In genomic region chr19:57655083-57655482, GRCm38 (mm10) we compare ENCODE assay signal across 8 mouse cellular contexts. TPM values are rescaled to one million over a fixed set of nuclear protein-coding genes. Genes with fewer than 3 reads are reported as not detected.
DNase-seq lines count a peak whose midpoint lies in the region; ATAC-seq lines count a peak whose summit lies in the region.

No protein-coding gene starts in this region.

- H3K36me3 ChIP-seq in heart, embryonic 10.5 days = peaks cover 26% of the 10 kb centered on the region

- no peak overlapping the region for H3K4me3 ChIP-seq in heart, embryonic 10.5 days

- WGBS in heart, embryonic 10.5 days = 66% methylated on average over 2 of the region's 2 CpGs

- ATAC-seq in common myeloid progenitor, adult 5-6 weeks (replicated peaks; ENCODE audit: low read depth, poor library complexity, severe bottlenecking) = peak; percentile 77; the same call in 1 of the 2 replicates
- ATAC-seq in megakaryocyte, adult 5-6 weeks (ENCODE audit: poor library complexity, severe bottlenecking) = no peak

- no peaks in the 10 kb centered on the region for H3K27me3 ChIP-seq in heart, embryonic 10.5 days (ENCODE audit: insufficient read depth, poor library complexity, severe bottlenecking)

- H3K9me3 ChIP-seq in heart, embryonic 10.5 days = no peaks in the 10 kb centered on the region

- no peaks in the 10 kb centered on the region for H3K4me1 ChIP-seq in heart, embryonic 10.5 days

- no peak overlapping the region for H3K27ac ChIP-seq in heart, embryonic 10.5 days

- peak; percentile 22 to 71 for DNase-seq in heart, adult 18-20 months
- DNase-seq in heart, embryonic 10.5 days (ENCODE audit: low spot score) = no peak
- DNase-seq in urinary bladder, postnatal 14 days (ENCODE audit: low spot score) = peak; percentile 52
- DNase-seq in urinary bladder, adult 2 months (ENCODE audit: low spot score) = no peak
- peak; percentile 67 for DNase-seq in kidney, postnatal 14 days
- peak; percentile 65 for DNase-seq in mesoderm, embryonic 11.5 days (ENCODE audit: low read depth, low spot score)

RNA-seq across cellular contexts. Expression of gene Atrnl1, which starts 44.2 kb away (rescaled TPM):
- total RNA-seq in heart, adult 18-20 months (2021) = 10 to 100 TPM; 12.9 to 15.9 TPM
- 3.2 and 5.1 TPM in 2 replicates for polyA plus RNA-seq in heart, embryonic 10.5 days (2016; fragmentation: Nextera tagmentation; extraction: Ambion mirVana)
- polyA plus RNA-seq in urinary bladder, adult 2 months (2012; rRNA removed) = 10.9 and 14.2 TPM in 2 replicates
- total RNA-seq in common myeloid progenitor, adult 5-6 weeks (2017) = 4.9 and 6.6 TPM in 2 replicates
- 29.6 and 30.8 TPM in 2 replicates for total RNA-seq in megakaryocyte, adult 5-6 weeks (2015)
- 39.2 and 47.4 TPM in 2 replicates for total RNA-seq in megakaryocyte, adult 5-6 weeks (2017)

Comparison
In these comparisons a context has a peak if more than half of its experiments do, and no peak if none do; other contexts are left out.
1. DNase-seq: peak in heart, adult 18-20 months (2 of 2), urinary bladder, postnatal 14 days (single experiment), kidney, postnatal 14 days (single experiment) and mesoderm, embryonic 11.5 days (single experiment); none in heart, embryonic 10.5 days (single experiment) and urinary bladder, adult 2 months (single experiment).